Mouse (Mus musculus): ENCODE data around the gene 9330182L06Rik.

The 9330182L06Rik gene
- long read RNA-seq, experiment 1, full-length matches to known transcripts, result 1 of 2 reads
- long read RNA-seq, experiment 1, partial matches to known transcripts, result 1 of 2 reads
- long read RNA-seq, experiment 1, other reads (novel, unspliced or antisense), result 0 of 2 reads
- long read RNA-seq, experiment 2, partial matches to known transcripts, result 4 of 5 reads
- long read RNA-seq, experiment 2, other reads (novel, unspliced or antisense), result 1 of 5 reads

DNA sequence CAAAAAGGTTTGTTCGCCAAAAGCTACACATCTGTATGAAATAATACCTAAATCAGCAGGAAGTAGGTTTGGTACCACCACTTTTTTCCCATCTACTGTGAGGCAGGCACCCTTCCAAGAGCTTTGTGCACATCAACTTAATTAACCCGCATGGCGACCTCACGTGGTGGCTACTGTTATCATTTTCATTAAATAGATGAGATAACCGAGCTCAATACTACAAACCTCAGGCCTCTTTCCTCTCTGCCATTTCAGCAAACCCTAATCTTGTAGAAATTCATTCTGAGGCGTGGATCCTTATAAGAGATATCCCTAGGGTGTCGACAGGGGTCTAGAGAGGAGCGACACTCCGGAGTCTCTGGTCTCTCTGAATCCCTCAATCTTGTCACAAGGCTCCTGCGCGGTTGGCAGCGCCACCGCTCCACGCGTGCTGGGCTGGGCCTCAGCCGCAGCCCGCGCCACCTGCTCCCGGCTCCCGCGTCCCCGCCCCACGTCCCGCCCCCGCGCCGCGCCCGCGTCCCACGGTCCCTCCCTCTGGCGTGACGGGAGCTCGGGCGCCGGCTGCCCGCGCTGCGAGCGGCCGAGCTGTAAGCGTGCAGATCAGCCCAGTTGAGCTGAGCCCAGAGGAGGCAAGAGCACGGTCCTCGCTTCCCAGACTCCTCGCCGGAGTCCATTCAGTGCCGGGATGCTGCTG lies at the start of gene 9330182L06Rik:
Gene 9330182L06Rik, plus strand, starts transcription at position 533 of the 694 bp plus-strand sequence.
- intact Hi-C loops (cut with DNase I), result loop anchor here (10.0 kb wide), 2 partner anchors 101 to 149 kb away; partner anchors contain the start of gene Dmtf1

- intact Hi-C loops (cut with DNase I), result no loop called here
Measured at GRCm38 (mm10) chr5:9227456-9228008, 38.4 kb upstream of the 9330182L06Rik start.

DNA sequence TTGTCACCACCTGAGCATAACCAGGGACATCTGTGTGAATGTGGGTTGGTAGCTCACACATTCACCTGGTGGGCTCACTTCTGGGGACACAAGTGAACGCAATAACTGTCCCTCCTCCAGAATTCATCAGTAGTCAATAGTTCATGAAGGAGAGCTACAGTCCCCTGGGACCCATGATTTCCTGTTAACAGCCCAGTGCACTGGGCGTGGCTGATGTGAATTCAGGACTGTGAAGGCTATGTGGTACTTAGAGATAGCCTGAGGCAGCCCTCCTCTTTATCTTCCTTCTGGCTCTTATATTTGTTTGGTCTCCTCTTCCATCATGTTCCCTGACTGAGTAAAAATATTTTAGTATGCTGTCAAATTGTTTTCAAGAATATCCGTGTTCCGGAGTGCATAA lies 1.6 kb upstream of the 9330182L06Rik start:
- intact Hi-C loops (cut with DNase I), result loop anchor here (10.0 kb wide), 2 partner anchors 100 to 150 kb away; partner anchors contain the start of gene Dmtf1

GRCm38 (mm10) chr5:9266280-9266923 lies 484 bp downstream of the 9330182L06Rik start:
- intact Hi-C loops (cut with DNase I), result loop anchor here (10.0 kb wide), 2 partner anchors 102 to 148 kb away; partner anchors contain the start of gene Dmtf1

GRCm38 (mm10) chr5:9269666-9270065 lies 3.7 kb downstream of the 9330182L06Rik start:
- intact Hi-C loops (cut with DNase I), result loop anchor here (10.0 kb wide), 2 partner anchors 105 to 145 kb away; partner anchors contain the start of gene Dmtf1

DNA sequence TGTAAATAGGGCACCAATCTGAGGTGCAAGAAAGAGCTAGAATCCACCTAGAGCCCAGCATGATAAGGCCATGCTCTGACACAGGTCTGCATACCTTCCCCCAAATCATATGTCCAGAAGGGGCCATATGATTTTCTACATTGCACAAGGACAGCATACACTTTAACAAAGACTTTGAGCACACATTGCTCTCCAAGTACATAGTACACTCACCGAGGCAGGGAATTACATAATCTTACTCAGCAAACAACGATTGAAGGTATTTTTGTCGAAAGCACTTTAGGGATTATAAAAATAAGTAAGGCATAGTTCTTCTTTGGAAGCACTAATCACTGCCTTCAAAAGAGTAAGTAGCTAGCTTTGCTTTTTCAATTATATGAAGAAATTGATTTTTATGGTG lies 7.1 kb downstream of the 9330182L06Rik start:
- intact Hi-C loops (cut with DNase I), result no loop called here

DNA sequence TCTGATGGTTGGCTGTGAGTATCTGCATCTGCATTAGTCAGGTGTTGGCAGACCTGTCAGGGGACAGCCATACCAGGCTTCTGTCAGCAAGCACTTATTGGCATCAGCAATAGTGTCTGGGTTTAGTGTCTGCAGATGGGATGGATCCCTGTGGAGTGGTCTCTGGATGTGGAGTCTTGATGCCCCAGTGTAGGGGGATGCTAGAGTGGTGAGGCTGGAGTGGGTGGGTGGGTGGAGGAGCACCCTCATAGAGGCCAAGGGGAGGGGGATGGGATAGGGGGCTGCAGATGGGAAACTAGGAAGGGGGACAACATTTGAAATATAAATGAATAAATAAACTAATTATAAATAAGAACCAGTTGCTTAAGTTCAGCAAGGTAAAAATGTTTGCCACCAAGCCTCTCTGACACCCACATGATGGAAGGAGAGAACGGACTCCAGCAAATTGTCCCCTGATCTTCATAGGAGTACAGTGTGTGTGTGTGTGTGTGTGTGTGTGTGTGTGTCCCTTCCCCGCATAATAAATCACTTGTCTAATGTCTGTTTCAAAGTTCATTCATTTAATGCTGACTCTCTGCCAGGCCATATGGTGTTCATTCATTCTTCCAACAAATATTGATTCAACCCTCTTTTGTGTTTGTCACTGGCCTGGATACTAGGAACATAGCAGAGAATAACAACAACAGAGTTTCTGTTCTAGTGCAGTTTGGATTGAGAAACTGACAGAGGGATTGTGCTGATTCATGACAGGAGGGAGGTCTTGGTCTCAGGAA lies 30.0 kb downstream of the 9330182L06Rik start:
- intact Hi-C loops (cut with DNase I), result no loop called here

DNA sequence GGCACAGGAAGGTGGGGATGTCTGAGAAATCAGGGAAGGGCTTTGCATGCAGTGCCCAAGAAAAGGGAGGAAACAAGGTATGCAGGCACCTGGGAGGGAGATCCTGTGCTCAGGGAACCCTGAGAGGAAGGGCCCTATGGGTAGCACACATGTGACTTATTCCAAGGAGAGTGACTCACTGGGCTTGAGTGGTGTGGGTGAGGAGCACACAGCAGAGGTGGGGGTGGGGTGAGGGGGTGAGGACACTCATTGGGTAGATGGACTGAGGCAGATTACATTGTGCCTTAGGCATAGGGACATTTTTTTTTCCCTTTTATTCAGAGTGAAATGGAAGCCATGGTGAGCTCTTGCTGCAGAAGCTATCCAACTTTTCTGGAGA lies 30.6 kb downstream of the 9330182L06Rik start:
- intact Hi-C loops (cut with DNase I), result no loop called here

DNA sequence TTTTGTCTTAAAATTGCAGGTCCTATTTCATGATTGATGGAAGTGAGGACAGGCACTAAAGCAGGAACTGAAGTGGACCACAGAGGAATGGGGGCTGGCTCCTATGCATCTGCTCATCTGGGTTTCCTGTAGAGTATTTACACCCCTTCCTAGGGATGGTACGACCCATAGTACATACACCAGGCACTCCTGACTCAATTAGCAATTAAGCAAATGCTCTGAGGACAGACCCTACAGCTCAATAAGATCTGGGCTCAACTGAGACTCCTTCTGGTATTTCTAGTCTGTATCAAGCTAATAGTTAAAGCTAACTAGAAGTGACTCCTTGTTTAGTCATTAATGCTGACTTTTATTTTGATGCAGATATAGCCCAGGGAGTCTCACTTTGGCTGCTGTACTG lies 60.9 kb downstream of the 9330182L06Rik start:
- intact Hi-C loops (cut with DNase I), result no loop called here

- intact Hi-C loops (cut with DNase I), result no loop called here
Measured at GRCm38 (mm10) chr5:9327528-9327927, 61.6 kb downstream of the 9330182L06Rik start.

- intact Hi-C loops (cut with DNase I), result no loop called here
Measured at GRCm38 (mm10) chr5:9338756-9339510, 73.0 kb downstream of the 9330182L06Rik start.

DNA sequence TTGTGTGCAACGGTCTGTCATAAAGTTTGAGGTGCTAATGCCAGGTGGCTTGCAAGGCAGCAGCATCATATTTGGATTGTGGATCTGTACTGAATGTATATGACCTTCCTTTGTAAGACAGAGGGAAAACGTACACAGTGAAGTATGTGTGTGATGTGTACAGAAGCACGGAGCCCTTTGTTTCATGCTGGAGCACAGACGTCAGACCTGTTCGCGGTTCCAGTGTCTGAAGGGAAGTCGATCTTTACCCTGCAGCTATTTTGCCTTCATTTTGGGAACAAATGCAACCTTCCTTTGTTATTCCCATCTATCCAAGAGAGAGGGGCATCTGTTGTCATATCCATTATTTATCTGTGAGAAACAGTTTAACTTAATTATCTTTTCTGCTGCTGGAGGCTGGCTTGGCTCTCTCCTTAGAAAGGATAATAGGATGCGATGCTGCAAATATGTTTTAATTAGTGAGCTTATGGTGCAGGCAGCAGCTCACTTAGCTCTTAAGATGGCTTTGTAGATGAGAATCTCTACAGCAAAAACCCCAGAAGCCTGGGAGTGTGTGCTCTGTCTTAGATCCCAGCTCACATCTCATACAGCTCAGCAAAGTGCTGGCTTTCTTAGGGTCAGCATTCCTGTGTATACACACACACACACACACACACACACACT lies 73.7 kb downstream of the 9330182L06Rik start:
- intact Hi-C loops (cut with DNase I), result no loop called here

- intact Hi-C loops (cut with DNase I), result no loop called here
Measured at GRCm38 (mm10) chr5:9344581-9344980, 78.7 kb downstream of the 9330182L06Rik start.

- intact Hi-C loops (cut with DNase I), result no loop called here
Measured at GRCm38 (mm10) chr5:9345038-9345617, 79.2 kb downstream of the 9330182L06Rik start.

- intact Hi-C loops (cut with DNase I), result no loop called here
Measured at GRCm38 (mm10) chr5:9345625-9346024, 79.7 kb downstream of the 9330182L06Rik start.

- intact Hi-C loops (cut with DNase I), result no loop called here
Measured at GRCm38 (mm10) chr5:9346510-9346909, 80.6 kb downstream of the 9330182L06Rik start.

GRCm38 (mm10) chr5:9352163-9352562 lies 86.2 kb downstream of the 9330182L06Rik start:
- intact Hi-C loops (cut with DNase I), result no loop called here

DNA sequence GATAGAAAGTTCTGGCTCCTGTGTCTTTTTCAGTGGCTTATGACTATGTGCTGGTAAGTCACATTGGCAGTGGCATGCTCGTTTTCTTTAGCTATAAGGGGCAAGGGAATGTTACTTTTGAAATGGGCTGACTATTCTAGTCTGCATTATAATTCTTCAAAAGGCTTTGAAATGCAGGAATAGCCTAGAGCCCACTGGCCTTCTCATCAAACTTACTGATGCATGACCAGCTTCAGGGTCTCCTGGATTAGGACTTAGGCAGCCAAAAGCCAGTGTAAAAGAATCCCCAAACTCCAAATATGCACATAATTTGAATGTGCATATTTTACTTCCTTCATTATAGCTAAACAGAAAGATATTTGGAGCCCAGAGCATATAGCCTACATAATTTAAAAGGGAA lies 86.7 kb downstream of the 9330182L06Rik start:
- intact Hi-C loops (cut with DNase I), result no loop called here

- intact Hi-C loops (cut with DNase I), result no loop called here
Measured at GRCm38 (mm10) chr5:9354257-9354656, 88.3 kb downstream of the 9330182L06Rik start.
